Mouse (Mus musculus) urinary bladder, postnatal 14 days (tissue): ENCODE measurements around the gene Psip1.
A peak's percentile ranks its signal among the peaks of the same experiment; 100 is the strongest.

Source experiments
- DNase-seq: peaks from one replicate; pipeline ENCODE4 v3.0.0; 2021; ENCODE audit warnings: low spot score

Gene Psip1

GRCm38 (mm10) chr4:83417820-83418186 is 68.5 kb downstream of the Psip1 start:
- DNase-seq: no peak

- peak; percentile 96 for DNase-seq
These were observed 69.0 kb downstream of the Psip1 start, which contains the start of gene Snapc3 for GRCm38 (mm10) chr4:83417160-83417819. TSS of gene Snapc3 (plus strand) at chr4:83417724.

- no peak for DNase-seq
These were observed 71.9 kb downstream of the Psip1 start for GRCm38 (mm10) chr4:83414241-83414824.

- no peak for DNase-seq
These were observed 74.2 kb downstream of the Psip1 start for GRCm38 (mm10) chr4:83412060-83412459.

- DNase-seq: no peak
These were observed 76.3 kb downstream of the Psip1 start for GRCm38 (mm10) chr4:83409867-83410505.

- no peak for DNase-seq
These were observed 78.6 kb downstream of the Psip1 start for GRCm38 (mm10) chr4:83407688-83408087.
